Mouse (Mus musculus) mouse trophoblast stem cell (cell line): ENCODE data around the gene Sarnp.

ENCODE experiments used
- in situ Hi-C, 2 experiments: fragments of 300-500 bp; cut with MseI, MboI; formaldehyde crosslinking; loops; 2 replicates in 1 of 2; 3 replicates in 1 of 2; pipeline ENCODE4 v1.15.1; 2025

Sarnp gene

DNA sequence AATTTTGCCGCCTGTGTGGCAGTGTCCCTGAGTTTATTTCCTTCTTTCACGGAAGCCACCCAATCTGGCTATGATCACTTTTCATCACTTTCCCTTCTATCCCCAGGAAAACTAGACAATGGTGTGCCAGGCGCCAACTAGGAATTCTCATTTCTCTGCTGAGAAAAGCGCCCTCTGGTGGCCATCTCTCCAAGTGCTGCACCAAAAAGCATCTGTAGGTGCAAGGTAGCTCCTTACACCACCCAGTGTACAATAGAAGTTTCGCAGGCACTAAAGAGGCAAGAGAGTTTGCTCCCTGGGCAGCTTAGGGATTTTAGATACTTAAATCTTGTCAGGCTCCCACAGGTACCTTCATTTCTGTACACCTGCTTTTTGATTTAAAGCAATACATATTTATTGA lies 96.1 kb downstream of the Sarnp start:
- in situ Hi-C loops = loop anchor here in 1 of 2 experiments (10.0 kb wide), 1 partner anchor 62 kb away; no protein-coding TSS in a partner anchor

DNA sequence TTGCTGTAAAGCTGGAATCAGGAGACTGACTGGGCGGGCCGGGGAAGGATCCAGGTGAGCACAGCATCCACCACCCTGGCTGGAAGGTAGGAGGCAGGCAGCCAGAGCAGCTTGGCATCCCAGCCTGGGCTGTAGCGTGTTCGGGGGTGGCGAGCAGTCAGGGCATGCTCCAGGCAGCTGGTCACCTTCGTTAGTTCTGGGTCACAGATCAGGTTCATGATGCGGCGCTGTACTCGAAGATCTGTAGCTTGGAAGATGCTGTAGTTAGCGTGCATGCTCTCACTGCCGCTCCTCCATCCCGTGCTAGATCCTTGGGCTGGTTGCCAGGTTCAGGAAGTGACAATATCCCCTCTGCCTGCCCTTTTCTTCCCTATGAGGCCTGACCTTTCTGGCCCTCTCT lies 96.6 kb downstream of the Sarnp start:
- in situ Hi-C loops = loop anchor here in 1 of 2 experiments (10.0 kb wide), 1 partner anchor 61 kb away; no protein-coding TSS in a partner anchor

- in situ Hi-C loops = loop anchor here in 1 of 2 experiments (10.0 kb wide), 1 partner anchor 59 kb away; no protein-coding TSS in a partner anchor
Measured at GRCm38 (mm10) chr10:128915550-128915949, 98.4 kb downstream of the Sarnp start.

DNA sequence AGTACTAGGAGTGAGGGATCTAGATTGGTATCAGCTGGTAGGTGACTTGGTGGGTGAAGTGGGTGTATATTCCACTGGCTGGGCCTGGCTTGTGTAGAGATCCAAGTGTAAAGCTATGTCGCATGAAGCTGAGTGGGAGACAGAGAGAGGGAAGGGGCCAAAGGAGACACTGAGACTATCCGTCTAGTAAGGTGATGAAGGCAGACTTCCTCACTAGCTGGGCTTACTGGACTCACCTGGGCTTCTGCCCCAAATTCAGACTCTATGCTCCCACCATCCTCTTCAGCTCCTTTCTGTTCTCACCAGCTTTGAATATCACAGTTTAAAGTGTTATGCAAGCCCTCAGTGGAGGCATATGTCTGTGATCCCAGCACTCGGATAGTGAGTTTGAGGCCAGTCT lies 99.5 kb downstream of the Sarnp start:
- in situ Hi-C loops = loop anchor here in 1 of 2 experiments (10.0 kb wide), 1 partner anchor 58 kb away; no protein-coding TSS in a partner anchor

GRCm38 (mm10) chr10:128917400-128917799 lies 100.3 kb downstream of the Sarnp start:
- in situ Hi-C loops = loop anchor here in 1 of 2 experiments (10.0 kb wide), 1 partner anchor 57 kb away; no protein-coding TSS in a partner anchor

- in situ Hi-C loops = loop anchor here in 1 of 2 experiments (10.0 kb wide), 1 partner anchor 57 kb away; no protein-coding TSS in a partner anchor
Measured at GRCm38 (mm10) chr10:128918246-128918645, 101.1 kb downstream of the Sarnp start.

- in situ Hi-C loops = loop anchor here in 1 of 2 experiments (10.0 kb wide), 1 partner anchor 56 kb away; no protein-coding TSS in a partner anchor
Measured at GRCm38 (mm10) chr10:128919203-128919631, 102.1 kb downstream of the Sarnp start.

DNA sequence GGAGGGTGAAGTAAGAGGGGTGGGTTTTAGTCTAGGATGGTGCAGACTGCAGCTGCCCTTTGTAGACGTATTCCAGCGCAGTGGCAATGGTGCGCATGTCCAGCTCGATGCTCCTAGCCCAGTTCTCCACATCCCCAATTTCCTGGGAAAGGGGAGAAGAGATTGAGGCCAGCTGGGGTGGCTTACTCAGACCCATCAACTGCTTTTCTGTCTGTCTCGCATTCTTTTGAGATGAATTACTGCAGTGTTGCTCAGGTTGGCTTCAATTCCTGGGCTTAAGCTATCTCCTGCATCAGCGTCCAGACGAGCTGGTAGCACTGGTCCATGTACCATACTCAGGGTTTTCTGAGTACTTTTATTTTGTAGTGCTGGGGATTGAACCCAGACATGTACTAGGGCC lies 102.8 kb downstream of the Sarnp start:
- in situ Hi-C loops = loop anchor here in 1 of 2 experiments (10.0 kb wide), 1 partner anchor 55 kb away; no protein-coding TSS in a partner anchor

DNA sequence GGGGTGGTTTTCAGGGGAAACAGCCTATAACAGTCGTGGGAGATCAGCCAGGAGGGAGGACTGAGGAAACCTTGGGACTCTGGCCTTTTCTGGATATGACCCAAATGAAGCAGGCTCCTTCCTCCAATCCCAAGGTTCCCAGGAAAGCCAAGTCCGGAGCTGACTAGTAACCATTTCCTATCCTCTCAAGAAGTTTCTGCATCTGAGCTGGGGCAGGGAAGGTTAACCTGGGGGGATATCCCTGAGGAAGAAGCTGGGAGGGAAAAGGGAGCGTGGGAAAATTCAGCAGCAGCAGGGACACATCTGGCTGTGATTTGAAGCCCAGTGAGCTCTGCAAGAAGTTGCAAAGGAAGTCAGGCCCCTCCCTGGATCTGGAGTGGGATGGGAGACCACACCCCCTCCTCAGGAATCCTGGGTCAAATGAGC lies 103.6 kb downstream of the Sarnp start:
- in situ Hi-C loops = no loop called here

DNA sequence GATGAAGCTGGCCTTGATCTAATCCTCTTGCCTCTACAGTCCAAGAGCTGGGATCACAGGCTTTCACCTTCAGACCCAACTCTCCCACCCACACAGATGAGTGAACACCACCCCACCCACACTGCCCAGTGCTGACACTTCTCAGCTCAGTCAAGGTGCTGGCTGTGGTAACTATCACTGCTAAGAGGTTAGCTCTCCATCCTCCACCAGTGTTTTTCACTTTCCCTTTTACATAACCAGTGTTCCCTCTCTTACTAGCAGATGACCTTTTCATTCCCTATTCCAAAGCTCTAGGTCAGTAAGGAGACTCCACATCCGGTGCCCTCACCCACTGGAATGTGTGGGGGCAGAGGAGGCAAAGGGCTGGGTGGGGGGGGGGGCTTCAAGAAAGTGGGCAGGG lies 104.1 kb downstream of the Sarnp start:
- in situ Hi-C loops = no loop called here

DNA sequence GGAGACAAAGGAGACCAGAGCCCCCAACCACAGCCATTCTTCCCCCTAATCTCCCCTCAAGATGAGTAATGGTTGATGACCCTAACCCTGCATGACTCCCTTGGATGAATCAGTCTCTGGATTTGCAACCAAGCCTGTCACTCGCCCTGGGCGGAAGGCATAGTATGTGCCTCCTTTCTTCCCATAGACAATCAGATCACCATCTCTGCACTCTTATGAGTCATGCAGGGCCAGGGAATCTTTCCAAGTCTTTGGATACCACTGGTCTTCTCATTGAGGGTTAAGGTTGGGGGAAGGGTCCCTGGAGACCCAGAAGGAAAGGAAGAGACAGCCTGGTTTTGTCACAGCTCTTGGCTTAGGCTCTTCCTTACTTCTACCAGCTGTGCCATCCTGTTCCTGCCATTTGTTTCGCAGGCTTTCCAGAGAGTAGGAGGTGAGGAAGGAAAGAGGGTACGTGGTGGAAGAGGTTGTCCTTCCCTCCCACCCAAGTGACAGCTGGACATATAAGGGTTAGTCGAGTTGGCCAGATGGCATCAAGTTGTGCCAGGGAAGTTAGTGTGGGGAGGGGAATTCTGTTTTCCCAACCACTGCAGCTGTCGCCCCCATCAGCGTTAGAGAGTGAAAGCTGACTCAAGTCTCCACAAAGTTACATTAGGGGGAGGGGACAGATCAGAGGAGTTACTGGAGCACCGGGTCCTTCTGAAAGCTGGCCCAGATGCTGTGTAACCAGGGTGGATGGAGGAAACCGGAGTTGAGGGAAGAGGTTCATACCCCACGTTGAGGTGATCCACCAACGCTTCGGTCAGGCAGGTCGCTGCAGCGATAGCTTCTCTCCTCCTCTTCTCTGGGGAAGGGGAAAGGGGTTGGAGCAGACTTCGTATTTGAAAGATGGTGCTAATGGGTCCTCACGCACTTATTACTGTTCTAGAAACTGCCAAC lies 105.0 kb downstream of the Sarnp start:
- in situ Hi-C loops = no loop called here

GRCm38 (mm10) chr10:128922822-128923012 lies 105.6 kb downstream of the Sarnp start, which contains the start of gene Rdh5:
Gene Rdh5, minus strand, starts transcription at chr10:128922888.
- in situ Hi-C loops = no loop called here

DNA sequence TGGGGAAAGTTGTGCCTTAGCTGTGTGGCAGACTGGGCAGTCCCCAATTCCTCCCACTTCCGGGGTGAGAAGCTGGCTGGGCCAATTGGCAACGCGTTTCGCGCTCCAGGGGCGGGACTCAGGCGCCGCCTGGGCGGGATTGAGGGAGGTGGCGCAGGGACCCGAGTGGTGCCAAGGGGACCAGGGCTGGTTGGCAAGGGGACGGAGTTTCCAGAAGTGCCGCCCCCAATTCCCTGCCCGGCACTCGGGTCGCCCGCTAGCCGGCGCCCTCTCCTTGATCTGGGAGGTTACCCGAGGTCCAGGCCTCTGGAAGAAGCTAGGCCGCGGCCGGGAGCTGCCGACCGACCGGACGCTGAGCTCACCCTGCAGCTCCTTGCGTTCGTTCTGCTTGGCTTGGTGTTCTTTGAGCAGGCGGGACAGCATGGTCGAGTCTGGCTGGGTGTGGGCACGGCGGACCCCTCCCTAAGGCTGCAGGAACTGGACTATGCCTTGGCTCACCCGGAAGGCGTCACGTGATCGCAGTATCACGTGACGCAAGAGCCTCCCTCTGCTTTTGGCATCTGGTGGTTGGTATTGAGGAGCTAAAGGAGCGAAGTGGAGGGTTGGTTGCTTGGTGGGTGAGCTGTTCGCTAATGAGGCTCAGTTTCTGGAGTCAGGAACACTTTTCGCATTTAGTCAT lies 106.0 kb downstream of the Sarnp start:
- in situ Hi-C loops = no loop called here

- in situ Hi-C loops = no loop called here
Measured at GRCm38 (mm10) chr10:128923935-128924334, 106.8 kb downstream of the Sarnp start, which contains the start of gene Bloc1s1. Gene Bloc1s1, minus strand, starts transcription at chr10:128924035.
